Mouse (Mus musculus) splenic B cell, adult 2 months (primary cell): Measurements from ENCODE around the gene Arpc1a.
"Not testable (repeated sequence)": the region's sequence is repeated elsewhere in the genome, so short reads cannot be mapped to it uniquely, and the experiment has no call there.

ENCODE experiments used
- DNase-seq: peaks from one replicate; pipeline ENCODE4 v3.0.0-alpha.2; 2011; ENCODE audit warnings: low read depth, low spot score
- H3K27me3 ChIP-seq: 2 replicates; pipeline ENCODE4 v1.6.1; 2012; ENCODE audit warnings: mild to moderate bottlenecking, low read length, moderate library complexity, mixed read lengths; ENCODE audit not compliant: control insufficient read depth, poor library complexity, insufficient read depth, severe bottlenecking
- H3K36me3 ChIP-seq: 2 replicates; pipeline ENCODE4 v1.6.1; 2012; ENCODE audit warnings: mild to moderate bottlenecking, low read length, moderate library complexity, mixed read lengths; ENCODE audit not compliant: control insufficient read depth, poor library complexity, insufficient read depth, severe bottlenecking

Gene Arpc1a

GRCm38 (mm10) chr5:145088186-145088585 is 4.6 kb downstream of the Arpc1a start:
- Histone ChIP-seq H3K27me3 (no peaks in the 10 kb centered on the region), H3K36me3 (peaks cover 10% of the 10 kb centered on the region)
- DNase-seq, result peak; percentile 15

GRCm38 (mm10) chr5:145089878-145090277 is 6.2 kb downstream of the Arpc1a start:
- no peaks in the 10 kb centered on the region for H3K27me3 ChIP-seq
- no peak for DNase-seq
- peaks cover 12% of the 10 kb centered on the region for H3K36me3 ChIP-seq

- no peaks in the 10 kb centered on the region for H3K27me3 ChIP-seq
- DNase-seq, result no peak
- H3K36me3 ChIP-seq, result peaks cover 11% of the 10 kb centered on the region
Observed at GRCm38 (mm10) chr5:145096195-145096594, 12.6 kb downstream of the Arpc1a start.

GRCm38 (mm10) chr5:145098340-145098821 is 14.8 kb downstream of the Arpc1a start:
- Histone ChIP-seq H3K36me3 (peaks cover 8% of the 10 kb centered on the region), H3K27me3 (no peaks in the 10 kb centered on the region)
- no peak for DNase-seq

GRCm38 (mm10) chr5:145100960-145101359 is 17.3 kb downstream of the Arpc1a start:
- peaks cover 11% of the 10 kb centered on the region for H3K36me3 ChIP-seq
- DNase-seq, result no peak
- no peaks in the 10 kb centered on the region for H3K27me3 ChIP-seq

- not testable (repeated sequence) for DNase-seq, H3K27me3 ChIP-seq, H3K36me3 ChIP-seq
Observed at GRCm38 (mm10) chr5:145101451-145101850, 17.8 kb downstream of the Arpc1a start.

- H3K27me3 ChIP-seq, result no peaks in the 10 kb centered on the region
- DNase-seq, result no peak
- H3K36me3 ChIP-seq, result peaks cover 5% of the 10 kb centered on the region
Observed at GRCm38 (mm10) chr5:145102706-145103105, 19.1 kb downstream of the Arpc1a start.

GRCm38 (mm10) chr5:145104328-145104727 is 20.7 kb downstream of the Arpc1a start:
- DNase-seq, result no peak
- Histone ChIP-seq H3K36me3 (peaks cover 6% of the 10 kb centered on the region), H3K27me3 (no peaks in the 10 kb centered on the region)

GRCm38 (mm10) chr5:145105694-145106275 is 22.2 kb downstream of the Arpc1a start:
- no peaks in the 10 kb centered on the region for H3K27me3 ChIP-seq
- DNase-seq, result no peak
- H3K36me3 ChIP-seq, result peaks cover 6% of the 10 kb centered on the region

- Histone ChIP-seq H3K27me3 (no peaks in the 10 kb centered on the region), H3K36me3 (peaks cover 1% of the 10 kb centered on the region)
- DNase-seq, result no peak
Observed at GRCm38 (mm10) chr5:145110401-145110800, 26.8 kb downstream of the Arpc1a start.

GRCm38 (mm10) chr5:145112566-145112965 is 28.9 kb downstream of the Arpc1a start:
- peaks cover 1% of the 10 kb centered on the region for H3K36me3 ChIP-seq
- no peaks in the 10 kb centered on the region for H3K27me3 ChIP-seq
- no peak for DNase-seq

- DNase-seq, result no peak
- Histone ChIP-seq H3K36me3 (no peaks in the 10 kb centered on the region; the same call in 1 of the 2 replicates), H3K27me3 (no peaks in the 10 kb centered on the region)
Observed at GRCm38 (mm10) chr5:145113416-145113815, 29.8 kb downstream of the Arpc1a start.

- no peaks in the 10 kb centered on the region; the same call in 1 of the 2 replicates for H3K36me3 ChIP-seq
- no peaks in the 10 kb centered on the region for H3K27me3 ChIP-seq
- peak; percentile 79 for DNase-seq
Observed at GRCm38 (mm10) chr5:145114071-145114605, 30.5 kb downstream of the Arpc1a start, which contains the start of gene Arpc1b. Gene Arpc1b (plus strand): TSS chr5:145114215.

GRCm38 (mm10) chr5:145114606-145115473 is 31.2 kb downstream of the Arpc1a start:
- no peaks in the 10 kb centered on the region; the same call in 1 of the 2 replicates for H3K36me3 ChIP-seq
- no peaks in the 10 kb centered on the region for H3K27me3 ChIP-seq
- peak; percentile 66 for DNase-seq

- no peaks in the 10 kb centered on the region for H3K27me3 ChIP-seq
- no peaks in the 10 kb centered on the region for H3K36me3 ChIP-seq
- no peak for DNase-seq
Observed at GRCm38 (mm10) chr5:145115736-145116135, 32.1 kb downstream of the Arpc1a start.
